Mouse (Mus musculus) forebrain, embryonic 14.5 days (tissue): Measurements from ENCODE around the gene Tmem126a. TPM values are rescaled to one million over a fixed set of nuclear protein-coding genes. Genes with fewer than 3 reads are reported as not detected.

Experiments used
- ATAC-seq: fragments of 200-750 bp; cut with Nextera tagmentation; 2 replicates; pipeline ENCODE4 v1.8.0; 2017; ENCODE audit warnings: mild to moderate bottlenecking, moderate library complexity
- DNase-seq: peaks from one replicate; pipeline ENCODE4 v3.0.0-alpha.2; 2015; ENCODE audit warnings: low spot score
- H3K27ac ChIP-seq: fragments of 300-500 bp; sonication (generic); 2 replicates; pipeline ENCODE4 v1.5.1; 2014; ENCODE audit warnings: low read depth, mild to moderate bottlenecking, control low read depth, low read length, moderate library complexity
- H3K27me3 ChIP-seq: fragments of 300-500 bp; sonication (generic); replicated peaks from 2 replicates; pipeline ENCODE4 v1.6.1; 2014; ENCODE audit warnings: low read length, control low read depth, mixed read lengths; ENCODE audit not compliant: control insufficient read depth, insufficient read depth
- H3K36me3 ChIP-seq: fragments of 300-500 bp; sonication (generic); 2 replicates; pipeline ENCODE4 v1.6.1; 2014; ENCODE audit warnings: low read length, control low read depth; ENCODE audit not compliant: control insufficient read depth, insufficient read depth
- H3K4me1 ChIP-seq: fragments of 300-500 bp; sonication (generic); 2 replicates; pipeline ENCODE4 v1.6.1; 2014; ENCODE audit warnings: antibody characterized with exemption, low read length, control low read depth; ENCODE audit not compliant: control insufficient read depth, insufficient read depth
- H3K4me2 ChIP-seq: fragments of 300-500 bp; sonication (generic); 2 replicates; pipeline ENCODE4 v1.6.1; 2014; ENCODE audit warnings: mild to moderate bottlenecking, control low read depth, low read length
- H3K4me3 ChIP-seq: fragments of 300-500 bp; sonication (generic); 2 replicates; pipeline ENCODE4 v1.5.1; 2014; ENCODE audit warnings: low read depth, low read length, control low read depth
- H3K9ac ChIP-seq: fragments of 300-500 bp; sonication (generic); 2 replicates; pipeline ENCODE4 v1.6.1; 2014; ENCODE audit warnings: mild to moderate bottlenecking, low read length, control low read depth, moderate library complexity
- H3K9me3 ChIP-seq: fragments of 300-500 bp; sonication (generic); replicated peaks from 2 replicates; pipeline ENCODE4 v1.6.1; 2016; ENCODE audit warnings: low read length, control low read depth, mixed read lengths; ENCODE audit not compliant: control insufficient read depth
- WGBS: fragments of 180-500 bp; shearing (Covaris S2); extraction: QIAGEN DNeasy Blood & Tissue Kit; methylation state at CpG from one replicate; pipeline ENCODE4 v1.1.7; 2014; 5-methylcytosine and 5-hydroxymethylcytosine counted together
- polyA plus RNA-seq: library from polyadenylated mRNA; unstranded; fragments of >200 nt; fragmentation: Nextera tagmentation; extraction: Ambion mirVana; gene quantifications from 2 replicates; pipeline ENCODE4 v1.2.1, GENCODE M21; 2014

Gene Tmem126a
- polyA plus RNA-seq, 1 experiment from 2014 or later, result 117 TPM

- peaks cover 8% of the 10 kb centered on the region for H3K4me1 ChIP-seq
- ATAC-seq, result peak; percentile 65
- peak overlapping the region; percentile 64 for H3K4me2 ChIP-seq
- H3K4me3 ChIP-seq, result peak overlapping the region; percentile 70
- H3K27me3 ChIP-seq, result no peaks in the 10 kb centered on the region
- H3K36me3 ChIP-seq, result peaks cover 15% of the 10 kb centered on the region; the same call in 1 of the 2 replicates
- DNase-seq, result peak; percentile 54
- 17% methylated on average over 10 of the region's 10 CpGs for WGBS
- peak overlapping the region; percentile 79 for H3K9ac ChIP-seq
- no peaks in the 10 kb centered on the region for H3K9me3 ChIP-seq
- H3K27ac ChIP-seq, result peak overlapping the region; percentile 89
Observed at GRCm38 (mm10) chr7:90457517-90457916, 488 bp upstream of the Tmem126a start.

- ATAC-seq (no peak), DNase-seq (no peak)
- peak overlapping the region; percentile 70 for H3K4me3 ChIP-seq
- peaks cover 8% of the 10 kb centered on the region for H3K4me1 ChIP-seq
- H3K9ac ChIP-seq, result peak overlapping the region; percentile 79
- WGBS, result 33% methylated on average over 7 of the region's 7 CpGs
- peaks cover 24% of the 10 kb centered on the region for H3K36me3 ChIP-seq
- peak overlapping the region; percentile 89; the same call in 1 of the 2 replicates for H3K27ac ChIP-seq
- peak overlapping the region; percentile 64 for H3K4me2 ChIP-seq
- H3K9me3 ChIP-seq, result no peaks in the 10 kb centered on the region
- H3K27me3 ChIP-seq, result no peaks in the 10 kb centered on the region
Observed at GRCm38 (mm10) chr7:90456149-90456844, 732 bp downstream of the Tmem126a start.

- H3K27ac ChIP-seq, result no peak overlapping the region
- H3K36me3 ChIP-seq, result peaks cover 13% of the 10 kb centered on the region
- peaks cover 9% of the 10 kb centered on the region for H3K4me1 ChIP-seq
- H3K4me2 ChIP-seq, result peak overlapping the region; percentile 98
- peak overlapping the region; percentile 99 for H3K4me3 ChIP-seq
- no peaks in the 10 kb centered on the region for H3K9me3 ChIP-seq
- DNase-seq, result no peak
- peak overlapping the region; percentile 97 for H3K9ac ChIP-seq
- ATAC-seq, result no peak
- H3K27me3 ChIP-seq, result no peaks in the 10 kb centered on the region
- WGBS, result under 1% methylated on average over 6 of the region's 6 CpGs
Observed at GRCm38 (mm10) chr7:90444206-90444605, 12.8 kb downstream of the Tmem126a start.

- peak overlapping the region; percentile 97 for H3K9ac ChIP-seq
- peak overlapping the region; percentile 97 for H3K27ac ChIP-seq
- H3K4me2 ChIP-seq, result peak overlapping the region; percentile 98
- under 1% methylated on average over 106 of the region's 123 CpGs for WGBS
- peaks cover 10% of the 10 kb centered on the region; the same call in 1 of the 2 replicates for H3K36me3 ChIP-seq
- no peaks in the 10 kb centered on the region for H3K9me3 ChIP-seq
- DNase-seq, result peak; percentile 58
- peak; percentile 67 for ATAC-seq
- H3K4me1 ChIP-seq, result peaks cover 9% of the 10 kb centered on the region
- no peaks in the 10 kb centered on the region for H3K27me3 ChIP-seq
- peak overlapping the region; percentile 99 for H3K4me3 ChIP-seq
Observed at GRCm38 (mm10) chr7:90443101-90444091, 13.6 kb downstream of the Tmem126a start.

GRCm38 (mm10) chr7:90442518-90443080 lies 14.4 kb downstream of the Tmem126a start, which contains the start of gene Crebzf:
Crebzf (plus strand) TSS chr7:90442729.
- H3K4me3 ChIP-seq, result peak within 1 kb of the TSS; percentile 99
- peaks cover 6% of the 10 kb centered on the region; the same call in 1 of the 2 replicates for H3K36me3 ChIP-seq
- WGBS, result under 1% methylated on average over 36 of the region's 54 CpGs
- peaks cover 9% of the 10 kb centered on the region for H3K4me1 ChIP-seq
- H3K27me3 ChIP-seq, result no peaks in the 10 kb centered on the region
- ATAC-seq (peak; percentile 97), DNase-seq (peak; percentile 99)
- H3K4me2 ChIP-seq, result peak within 1 kb of the TSS; percentile 98
- no peaks in the 10 kb centered on the region for H3K9me3 ChIP-seq
- H3K9ac ChIP-seq, result peak within 1 kb of the TSS; percentile 97
- peak within 1 kb of the TSS; percentile 97 for H3K27ac ChIP-seq

- DNase-seq (peak; percentile 58), ATAC-seq (peak; percentile 21)
- Histone ChIP-seq H3K9me3 (no peaks in the 10 kb centered on the region), H3K4me3 (peak overlapping the region; percentile 99), H3K27ac (peak overlapping the region; percentile 97), H3K4me1 (peaks cover 9% of the 10 kb centered on the region), H3K27me3 (no peaks in the 10 kb centered on the region), H3K4me2 (peak overlapping the region; percentile 45), H3K36me3 (0 out of 2 replicates have a peak, but pooled peaks cover 1% of the 10 kb centered on the region), H3K9ac (peak overlapping the region; percentile 97)
- 3% methylated on average over 4 of the region's 4 CpGs for WGBS
Observed at GRCm38 (mm10) chr7:90442070-90442469, 15.0 kb downstream of the Tmem126a start.

- no peak for ATAC-seq
- H3K4me2 ChIP-seq, result no peak overlapping the region
- H3K36me3 ChIP-seq, result no peaks in the 10 kb centered on the region
- no peak overlapping the region for H3K9ac ChIP-seq
- DNase-seq, result no peak
- no peak overlapping the region for H3K4me3 ChIP-seq
- no peaks in the 10 kb centered on the region for H3K27me3 ChIP-seq
- H3K27ac ChIP-seq, result no peak overlapping the region
- no peaks in the 10 kb centered on the region for H3K9me3 ChIP-seq
- WGBS, result 89% methylated on average over 4 of the region's 4 CpGs
- H3K4me1 ChIP-seq, result peaks cover 3% of the 10 kb centered on the region; the same call in 1 of the 2 replicates
Observed at GRCm38 (mm10) chr7:90440044-90440443, 17.0 kb downstream of the Tmem126a start.

- Histone ChIP-seq H3K36me3 (no peaks in the 10 kb centered on the region), H3K4me2 (no peak overlapping the region), H3K27me3 (no peaks in the 10 kb centered on the region), H3K27ac (no peak overlapping the region), H3K4me1 (no peaks in the 10 kb centered on the region), H3K9me3 (no peaks in the 10 kb centered on the region), H3K9ac (no peak overlapping the region), H3K4me3 (no peak overlapping the region)
- DNase-seq (no peak), ATAC-seq (no peak)
Observed at GRCm38 (mm10) chr7:90432221-90432620, 24.8 kb downstream of the Tmem126a start.
